Mouse (Mus musculus): Measurements from ENCODE around the gene Fopnl.

Gene Fopnl

GRCm38 (mm10) chr16:14316884-14317876 lies at the start of gene Fopnl:
TSS of gene Fopnl (minus strand) at chr16:14317405.
- DNase-seq: peak; percentile 97

GRCm38 (mm10) chr16:14366017-14366416 lies 48.8 kb upstream of the Fopnl start:
- DNase-seq: no peak

GRCm38 (mm10) chr16:14365457-14365856 lies 48.3 kb upstream of the Fopnl start:
- peak; percentile 44 for DNase-seq

- DNase-seq: no peak
These were observed 46.9 kb upstream of the Fopnl start for GRCm38 (mm10) chr16:14364066-14364465.

GRCm38 (mm10) chr16:14363496-14363895 lies 46.3 kb upstream of the Fopnl start:
- DNase-seq: no peak

- DNase-seq: no peak
These were observed 45.1 kb upstream of the Fopnl start for GRCm38 (mm10) chr16:14362099-14362820.

GRCm38 (mm10) chr16:14361362-14362098 lies 44.3 kb upstream of the Fopnl start, which contains the start of gene Abcc1:
TSS of gene Abcc1 (plus strand) at chr16:14361558.
- DNase-seq: peak; percentile 82

- no peak for DNase-seq
These were observed 43.7 kb upstream of the Fopnl start for GRCm38 (mm10) chr16:14360931-14361330.

- no peak for DNase-seq
These were observed 41.3 kb upstream of the Fopnl start for GRCm38 (mm10) chr16:14358531-14358930.

- no peak for DNase-seq
These were observed 40.7 kb upstream of the Fopnl start for GRCm38 (mm10) chr16:14357859-14358258.

GRCm38 (mm10) chr16:14352663-14353062 lies 35.5 kb upstream of the Fopnl start:
- no peak for DNase-seq

GRCm38 (mm10) chr16:14352234-14352633 lies 35.0 kb upstream of the Fopnl start:
- no peak for DNase-seq

- DNase-seq: no peak
These were observed 34.4 kb upstream of the Fopnl start for GRCm38 (mm10) chr16:14351571-14351970.

GRCm38 (mm10) chr16:14344967-14345366 lies 27.8 kb upstream of the Fopnl start:
- DNase-seq: no peak

- DNase-seq: no peak
These were observed 11.0 kb upstream of the Fopnl start for GRCm38 (mm10) chr16:14328156-14328555.

GRCm38 (mm10) chr16:14320494-14320893 lies 3.3 kb upstream of the Fopnl start:
- DNase-seq: no peak

GRCm38 (mm10) chr16:14319681-14320080 lies 2.5 kb upstream of the Fopnl start:
- DNase-seq: no peak

GRCm38 (mm10) chr16:14312914-14313313 lies 4.3 kb downstream of the Fopnl start:
- no peak for DNase-seq

GRCm38 (mm10) chr16:14311371-14311770 lies 5.8 kb downstream of the Fopnl start:
- peak; percentile 67 for DNase-seq

GRCm38 (mm10) chr16:14309833-14310232 lies 7.4 kb downstream of the Fopnl start:
- peak; percentile 38 for DNase-seq

GRCm38 (mm10) chr16:14308245-14309073 lies 8.7 kb downstream of the Fopnl start:
- DNase-seq: peak; percentile 73

- DNase-seq: peak; percentile 62
These were observed 9.8 kb downstream of the Fopnl start for GRCm38 (mm10) chr16:14307373-14307772.

Data from liver (tissue).